Mouse (Mus musculus): ENCODE measurements around the gene Ctbs.

DNA sequence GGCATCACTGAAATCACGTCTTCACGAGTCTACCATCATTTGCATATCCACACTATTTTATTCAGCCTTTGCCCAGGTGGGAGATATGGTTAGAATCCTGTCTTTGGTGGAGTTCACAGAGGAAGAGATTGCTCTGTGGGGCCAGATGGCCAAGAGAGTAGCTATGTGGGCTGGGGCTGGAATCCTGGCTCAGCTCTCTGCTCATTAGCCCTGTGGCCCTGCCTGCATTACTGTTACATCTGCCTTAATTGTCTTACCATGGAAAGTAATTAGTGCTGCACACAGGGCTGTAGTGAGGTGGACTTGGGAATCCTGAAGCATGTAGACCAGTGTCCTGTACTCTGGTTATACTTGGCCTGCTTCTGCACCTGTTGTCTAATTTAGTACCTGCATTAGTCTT is 37.6 kb upstream of the Ctbs start:
- TF ChIP-seq CTCF (IDR thresholded peaks at IDR 0.05; ENCODE audit: borderline replicate concordance, extremely low read depth, insufficient read depth, insufficient read length) (no peak), POLR2A (IDR thresholded peaks at IDR 0.05; ENCODE audit: borderline replicate concordance, extremely low read depth, insufficient read depth, insufficient read length, poor library complexity, severe bottlenecking) (no peak)
